Mouse (Mus musculus) limb, embryonic 13.5 days (tissue): ENCODE results near the gene Tmem216. TPM values are rescaled to one million over a fixed set of nuclear protein-coding genes. Genes with fewer than 3 reads are reported as not detected.
A peak's percentile ranks its signal among the peaks of the same experiment; 100 is the strongest.

Experiments used
- ATAC-seq: fragments of 200-750 bp; cut with Nextera tagmentation; 2 replicates; pipeline ENCODE4 v1.8.0; 2017; ENCODE audit warnings: low read depth, moderate number of reproducible peaks, moderate TSS enrichment; ENCODE audit not compliant: low FRiP score
- H3K27ac ChIP-seq: fragments of 300-500 bp; sonication (generic); 2 replicates; pipeline ENCODE4 v1.5.1; 2015; ENCODE audit warnings: inconsistent platforms, mild to moderate bottlenecking, moderate library complexity
- H3K27me3 ChIP-seq: fragments of 300-500 bp; sonication (generic); 2 replicates; pipeline ENCODE4 v1.6.1; 2015; ENCODE audit warnings: mild to moderate bottlenecking, inconsistent platforms
- H3K36me3 ChIP-seq: fragments of 300-500 bp; sonication (generic); 2 replicates; pipeline ENCODE4 v1.6.1; 2015; ENCODE audit warnings: inconsistent platforms, mild to moderate bottlenecking, moderate library complexity
- H3K4me1 ChIP-seq: fragments of 300-500 bp; sonication (generic); 2 replicates; pipeline ENCODE4 v1.6.1; 2015; ENCODE audit warnings: inconsistent platforms
- H3K4me2 ChIP-seq: fragments of 300-500 bp; sonication (generic); replicated peaks from 2 replicates; pipeline ENCODE4 v1.6.1; 2015; ENCODE audit warnings: inconsistent platforms, mild to moderate bottlenecking, moderate library complexity
- H3K4me3 ChIP-seq: fragments of 300-500 bp; sonication (generic); 2 replicates; pipeline ENCODE4 v1.5.1; 2015; ENCODE audit warnings: moderate library complexity, mild to moderate bottlenecking, inconsistent platforms
- H3K9ac ChIP-seq: fragments of 300-500 bp; sonication (generic); 2 replicates; pipeline ENCODE4 v1.6.1; 2015; ENCODE audit warnings: mild to moderate bottlenecking, inconsistent platforms
- H3K9me3 ChIP-seq: fragments of 300-500 bp; sonication (generic); 2 replicates; pipeline ENCODE4 v1.6.1; 2016; ENCODE audit warnings: inconsistent platforms
- WGBS: fragments of 180-500 bp; shearing (Covaris S2); methylation state at CpG from one replicate; pipeline ENCODE4 v1.1.7; 2015; 5-methylcytosine and 5-hydroxymethylcytosine counted together
- polyA plus RNA-seq: library from polyadenylated mRNA; unstranded; fragments of >200 nt; fragmentation: Nextera tagmentation; extraction: Ambion mirVana; gene quantifications from 2 replicates; pipeline ENCODE4 v1.2.1, GENCODE M21; 2015

The Tmem216 gene
- polyA plus RNA-seq, 1 experiment from 2014 or later: 57.2 TPM

DNA sequence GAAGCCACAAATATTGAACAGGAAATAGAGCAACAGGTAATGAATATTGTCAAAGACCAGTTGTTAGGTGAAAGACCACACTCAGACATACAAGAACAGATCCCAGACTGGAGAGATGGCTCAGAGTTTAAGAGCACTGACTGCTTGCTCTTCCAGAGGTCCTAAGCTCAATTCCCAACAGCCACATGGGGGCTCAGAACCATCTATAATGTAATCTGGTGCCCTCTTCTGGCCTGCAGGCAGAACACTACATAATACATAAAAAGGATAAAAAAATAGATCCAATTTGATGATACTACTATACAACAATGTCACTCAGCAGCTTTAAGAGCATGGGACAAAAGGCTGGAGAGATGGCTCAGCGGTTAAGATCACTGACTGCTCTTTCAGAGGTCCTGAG is 35.7 kb downstream of the Tmem216 start:
- ATAC-seq: no peak
- no peak overlapping the region for H3K4me3 ChIP-seq
- no peak overlapping the region for H3K4me2 ChIP-seq
- H3K36me3 ChIP-seq: peaks cover 25% of the 10 kb centered on the region
- no peaks in the 10 kb centered on the region for H3K27me3 ChIP-seq
- H3K9me3 ChIP-seq: no peaks in the 10 kb centered on the region
- WGBS: 52% methylated on average over 1 of the region's 1 CpGs
- H3K9ac ChIP-seq: no peak overlapping the region
- no peak overlapping the region for H3K27ac ChIP-seq
- peaks cover 9% of the 10 kb centered on the region for H3K4me1 ChIP-seq

DNA sequence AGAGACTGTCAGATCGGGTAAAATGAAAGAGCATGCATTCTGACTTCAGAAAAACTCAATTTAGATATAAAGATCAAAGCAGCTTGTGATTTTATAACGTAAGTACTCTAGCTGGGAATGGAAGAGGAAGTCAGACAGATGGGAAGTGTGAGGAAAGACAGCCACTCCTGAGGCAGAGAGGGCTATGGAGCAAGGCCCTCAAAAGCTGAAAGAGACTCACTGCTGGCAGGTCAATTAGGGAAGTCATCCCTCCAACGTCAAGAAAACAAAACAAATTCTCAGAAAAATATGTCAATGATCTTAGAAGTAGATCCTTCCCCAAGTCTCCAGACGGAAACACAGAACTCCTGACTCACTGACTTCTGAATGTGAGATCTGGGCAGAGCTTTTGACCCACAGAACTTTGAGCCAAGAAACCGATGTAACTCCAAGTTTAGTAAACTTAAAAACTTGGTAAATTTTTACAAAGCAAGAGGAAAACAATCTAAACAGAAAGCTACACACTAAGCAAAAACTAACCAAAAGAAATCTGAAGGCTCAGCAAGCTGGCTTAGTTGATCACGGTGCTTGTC is 45.2 kb downstream of the Tmem216 start:
- H3K9me3 ChIP-seq: no peaks in the 10 kb centered on the region
- WGBS: 71% methylated on average over 6 of the region's 6 CpGs
- no peak overlapping the region for H3K27ac ChIP-seq
- no peaks in the 10 kb centered on the region for H3K4me1 ChIP-seq
- no peaks in the 10 kb centered on the region for H3K27me3 ChIP-seq
- H3K4me2 ChIP-seq: no peak overlapping the region
- H3K36me3 ChIP-seq: peaks cover 47% of the 10 kb centered on the region
- H3K4me3 ChIP-seq: no peak overlapping the region
- no peak overlapping the region for H3K9ac ChIP-seq
- no peak for ATAC-seq

- 20% methylated on average over 4 of the region's 4 CpGs for WGBS
- Histone ChIP-seq H3K4me3 (no peak overlapping the region), H3K4me2 (no peak overlapping the region), H3K36me3 (peaks cover 75% of the 10 kb centered on the region), H3K9ac (no peak overlapping the region), H3K27me3 (no peaks in the 10 kb centered on the region), H3K9me3 (no peaks in the 10 kb centered on the region), H3K4me1 (no peaks in the 10 kb centered on the region), H3K27ac (no peak overlapping the region)
- ATAC-seq: peak; percentile 59; the same call in 1 of the 2 replicates
These were observed 53.5 kb downstream of the Tmem216 start for GRCm38 (mm10) chr19:10502571-10502970.

DNA sequence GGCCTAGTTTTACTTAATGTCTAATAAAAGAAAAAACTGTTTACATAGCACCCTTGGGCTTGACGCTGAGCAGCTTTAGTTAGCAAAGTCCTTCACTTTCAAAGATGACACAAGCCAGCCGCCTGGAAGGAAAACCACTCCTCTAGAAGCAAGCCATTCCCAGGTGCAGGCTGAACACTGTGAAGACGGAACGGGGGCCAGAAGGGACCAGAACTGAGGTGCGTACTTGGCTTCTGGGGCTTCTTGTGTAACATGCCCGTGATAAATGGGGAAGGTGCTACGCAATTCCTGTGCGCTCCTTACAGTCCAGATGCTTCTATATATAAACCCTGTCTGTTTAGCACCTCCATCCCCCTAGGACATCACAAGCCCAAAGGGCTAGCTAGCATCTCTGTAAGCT is 55.5 kb downstream of the Tmem216 start:
- Histone ChIP-seq H3K9ac (no peak overlapping the region), H3K4me3 (no peak overlapping the region), H3K36me3 (peaks cover 64% of the 10 kb centered on the region), H3K4me1 (no peaks in the 10 kb centered on the region), H3K27ac (no peak overlapping the region), H3K27me3 (no peaks in the 10 kb centered on the region), H3K9me3 (no peaks in the 10 kb centered on the region), H3K4me2 (no peak overlapping the region)
- 94% methylated on average over 8 of the region's 8 CpGs for WGBS
- no peak for ATAC-seq

DNA sequence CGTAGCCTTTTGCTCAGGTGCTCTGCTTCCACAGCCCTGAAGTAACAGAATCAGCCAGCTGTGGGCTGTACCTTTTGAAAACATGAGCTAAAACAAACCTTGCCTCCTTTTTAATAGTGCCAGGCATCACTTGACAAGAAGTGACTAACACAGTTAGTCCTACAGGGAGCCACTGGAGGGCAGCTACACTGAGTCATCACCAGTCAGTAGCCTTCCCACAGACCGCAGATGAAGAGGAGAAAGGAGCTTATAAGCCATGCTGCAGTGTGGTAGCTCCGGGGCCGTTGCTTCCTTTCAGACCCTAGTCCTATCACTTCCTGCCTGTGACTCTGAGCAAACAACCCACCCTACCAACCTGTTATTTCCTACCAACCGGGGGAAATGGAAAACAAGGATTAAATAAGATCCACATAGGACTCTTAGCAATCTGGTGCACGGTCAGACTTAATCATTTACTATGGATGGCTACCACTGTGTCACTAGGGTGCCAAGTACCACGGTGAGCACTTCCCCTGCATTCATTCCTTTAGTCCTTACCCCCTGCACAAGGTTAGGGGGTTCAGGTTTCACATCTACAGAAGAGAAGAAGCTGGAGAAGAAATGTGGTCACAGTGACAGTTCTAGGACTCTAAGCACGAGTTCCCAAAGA is 58.4 kb downstream of the Tmem216 start:
- H3K9ac ChIP-seq: no peak overlapping the region
- no peaks in the 10 kb centered on the region for H3K9me3 ChIP-seq
- no peak overlapping the region for H3K4me3 ChIP-seq
- peaks cover 42% of the 10 kb centered on the region for H3K36me3 ChIP-seq
- H3K27me3 ChIP-seq: no peaks in the 10 kb centered on the region
- H3K4me2 ChIP-seq: no peak overlapping the region
- no peaks in the 10 kb centered on the region for H3K4me1 ChIP-seq
- ATAC-seq: no peak
- H3K27ac ChIP-seq: no peak overlapping the region
- 62% methylated on average over 8 of the region's 8 CpGs for WGBS

- no peak overlapping the region for H3K4me3 ChIP-seq
- 60% methylated on average over 2 of the region's 2 CpGs for WGBS
- no peak overlapping the region for H3K4me2 ChIP-seq
- no peaks in the 10 kb centered on the region for H3K9me3 ChIP-seq
- H3K27ac ChIP-seq: no peak overlapping the region
- H3K27me3 ChIP-seq: no peaks in the 10 kb centered on the region; the same call in 1 of the 2 replicates
- no peak overlapping the region for H3K9ac ChIP-seq
- H3K36me3 ChIP-seq: peaks cover 38% of the 10 kb centered on the region
- no peak for ATAC-seq
- no peaks in the 10 kb centered on the region; the same call in 1 of the 2 replicates for H3K4me1 ChIP-seq
These were observed 59.1 kb downstream of the Tmem216 start for GRCm38 (mm10) chr19:10496976-10497375.

- no peak for ATAC-seq
- no peaks in the 10 kb centered on the region; the same call in 1 of the 2 replicates for H3K27me3 ChIP-seq
- no peak overlapping the region for H3K27ac ChIP-seq
- peaks cover 25% of the 10 kb centered on the region for H3K36me3 ChIP-seq
- no peak overlapping the region for H3K9ac ChIP-seq
- H3K4me3 ChIP-seq: no peak overlapping the region
- no peaks in the 10 kb centered on the region; the same call in 1 of the 2 replicates for H3K4me1 ChIP-seq
- H3K4me2 ChIP-seq: no peak overlapping the region
- no peaks in the 10 kb centered on the region for H3K9me3 ChIP-seq
- WGBS: 96% methylated on average over 1 of the region's 1 CpGs
These were observed 60.4 kb downstream of the Tmem216 start for GRCm38 (mm10) chr19:10495670-10496069.

- Histone ChIP-seq H3K4me3 (no peak overlapping the region), H3K4me2 (no peak overlapping the region), H3K9me3 (no peaks in the 10 kb centered on the region), H3K27ac (no peak overlapping the region), H3K4me1 (peaks cover 2% of the 10 kb centered on the region; the same call in 1 of the 2 replicates), H3K27me3 (peaks cover 6% of the 10 kb centered on the region; the same call in 1 of the 2 replicates), H3K9ac (no peak overlapping the region), H3K36me3 (no peaks in the 10 kb centered on the region)
- WGBS: 19% methylated on average over 9 of the region's 9 CpGs
- ATAC-seq: peak; percentile 85
These were observed 69.7 kb downstream of the Tmem216 start for GRCm38 (mm10) chr19:10486264-10486738.

Other genes with a start within 250 kb of the Tmem216 start
- 0.69 and 1.1 TPM in 2 replicates for gene Syt7, start 167.1 kb downstream of the Tmem216 start, polyA plus RNA-seq
- 0.25 and 0.37 TPM in 2 replicates for gene Lrrc10b, start 98.8 kb downstream of the Tmem216 start, polyA plus RNA-seq
- gene Ppp1r32, start 73.3 kb downstream of the Tmem216 start, polyA plus RNA-seq: not detected in 2 replicates
- gene Cpsf7, start 31.0 kb downstream of the Tmem216 start, polyA plus RNA-seq: 48.5 and 51.4 TPM in 2 replicates
- gene Sdhaf2, start 30.1 kb downstream of the Tmem216 start, polyA plus RNA-seq: 60.4 and 66.2 TPM in 2 replicates
- 15.9 and 19.3 TPM in 2 replicates for gene Cyb561a3, start 20.9 kb upstream of the Tmem216 start, polyA plus RNA-seq
- 39.4 and 39.7 TPM in 2 replicates for gene Tmem138, start 21.1 kb upstream of the Tmem216 start, polyA plus RNA-seq
- 400 and 416 TPM in 2 replicates for gene Ddb1, start 49.1 kb upstream of the Tmem216 start, polyA plus RNA-seq
- 15.2 and 15.7 TPM in 2 replicates for gene Tkfc, start 49.4 kb upstream of the Tmem216 start, polyA plus RNA-seq
- 4.2 and 4.7 TPM in 2 replicates for gene Vwce, start 78.0 kb upstream of the Tmem216 start, polyA plus RNA-seq
- gene Pga5, start 121.8 kb upstream of the Tmem216 start, polyA plus RNA-seq: 0.10 TPM in 1 of 2 replicates, not detected in the other
- gene Vps37c, start 132.5 kb upstream of the Tmem216 start, polyA plus RNA-seq: 38.3 and 40.9 TPM in 2 replicates
- 0.08 and 0.19 TPM in 2 replicates for gene Cd5, start 182.8 kb upstream of the Tmem216 start, polyA plus RNA-seq